Mouse (Mus musculus) heart, postnatal 14 days (tissue): ENCODE data around the gene Slc25a33. TPM values are rescaled to one million over a fixed set of nuclear protein-coding genes. Genes with fewer than 3 reads are reported as not detected.
A peak's percentile ranks its signal among the peaks of the same experiment; 100 is the strongest.
"Not testable (repeated sequence)": the region's sequence is repeated elsewhere in the genome, so short reads cannot be mapped to it uniquely, and the experiment has no call there.

ENCODE experiments used
- DNase-seq, 2 experiments: peaks; one replicate each; pipeline ENCODE4 v3.0.0; 2021 to 2022
- intact Hi-C: fragments of 180-260 bp; cut with DNase I; formaldehyde crosslinking; loops from one replicate; pipeline ENCODE4 v1.15.1; 2025
- long read RNA-seq, 2 experiments: library from polyadenylated mRNA; stranded (forward); transcript quantifications; one replicate each; pipeline ENCODE4 v2.0.0; 2021
- total RNA-seq, 2 experiments: library from RNA; stranded (reverse); gene quantifications; 2 replicates each; pipeline ENCODE4 v1.2.3; 2021

Slc25a33 gene
- total RNA-seq = 10 to 100 TPM; 16.2 to 24.2 TPM
- long read RNA-seq, experiment 1, transcript Slc25a33-201 (7 exons, 1,887 nt) = major isoform, 69 of 71 reads
- long read RNA-seq, experiment 1, partial matches to known transcripts = 0 of 71 reads
- long read RNA-seq, experiment 1, other reads (novel, unspliced or antisense) = 2 of 71 reads
- long read RNA-seq, experiment 2, transcript Slc25a33-201 (7 exons, 1,887 nt) = major isoform, 32 of 34 reads
- long read RNA-seq, experiment 2, partial matches to known transcripts = 1 of 34 reads
- long read RNA-seq, experiment 2, other reads (novel, unspliced or antisense) = 1 of 34 reads

GRCm38 (mm10) chr4:149774094-149774470 lies at the start of gene Slc25a33:
Gene Slc25a33 (minus strand): TSS chr4:149774277.
- peak; percentile 98 to 99 for DNase-seq
- intact Hi-C loops = no loop called here

- DNase-seq = no peak
- intact Hi-C loops = no loop called here
Observed at GRCm38 (mm10) chr4:149822586-149823196, 48.6 kb upstream of the Slc25a33 start.

GRCm38 (mm10) chr4:149822126-149822525 lies 48.0 kb upstream of the Slc25a33 start:
- peak; percentile 50 to 65 for DNase-seq

GRCm38 (mm10) chr4:149820569-149820968 lies 46.5 kb upstream of the Slc25a33 start:
- DNase-seq = peak; percentile 76 to 80
- intact Hi-C loops = no loop called here

More at GRCm38 (mm10) chr4:149822126-149822525, 48.0 kb upstream of the Slc25a33 start:
- intact Hi-C loops = no loop called here

- no peak for DNase-seq
- intact Hi-C loops = no loop called here
Observed at GRCm38 (mm10) chr4:149819195-149819594, 45.1 kb upstream of the Slc25a33 start.

GRCm38 (mm10) chr4:149816598-149816997 lies 42.5 kb upstream of the Slc25a33 start:
- intact Hi-C loops = no loop called here
- DNase-seq = no peak

GRCm38 (mm10) chr4:149815586-149815985 lies 41.5 kb upstream of the Slc25a33 start:
- no peak for DNase-seq
- intact Hi-C loops = no loop called here

- intact Hi-C loops = no loop called here
- DNase-seq = no peak
Observed at GRCm38 (mm10) chr4:149813409-149814184, 39.5 kb upstream of the Slc25a33 start.

- intact Hi-C loops, DNase-seq: not testable (repeated sequence)
Observed at GRCm38 (mm10) chr4:149810372-149810771, 36.3 kb upstream of the Slc25a33 start.

- no peak for DNase-seq
- intact Hi-C loops = loop anchor here (2.0 to 5.0 kb wide), 2 partner anchors 30 to 169 kb away; no protein-coding TSS in a partner anchor
Observed at GRCm38 (mm10) chr4:149808584-149809227, 34.6 kb upstream of the Slc25a33 start.

GRCm38 (mm10) chr4:149808060-149808567 lies 34.0 kb upstream of the Slc25a33 start:
- DNase-seq = no peak
- intact Hi-C loops = loop anchor here (2.0 to 5.0 kb wide), 2 partner anchors 31 to 169 kb away; no protein-coding TSS in a partner anchor

- intact Hi-C loops = loop anchor here (1.0 to 5.0 kb wide), 5 partner anchors 54 to 292 kb away; no protein-coding TSS in a partner anchor
- DNase-seq = peak; percentile 95 to 96
Observed at GRCm38 (mm10) chr4:149806699-149807381, 32.8 kb upstream of the Slc25a33 start.

GRCm38 (mm10) chr4:149802269-149802668 lies 28.2 kb upstream of the Slc25a33 start:
- intact Hi-C loops = no loop called here
- DNase-seq = no peak

- intact Hi-C loops = no loop called here
- no peak for DNase-seq
Observed at GRCm38 (mm10) chr4:149800576-149800975, 26.5 kb upstream of the Slc25a33 start.

GRCm38 (mm10) chr4:149800172-149800464 lies 26.0 kb upstream of the Slc25a33 start:
- intact Hi-C loops = no loop called here
- DNase-seq = no peak

GRCm38 (mm10) chr4:149799346-149800171 lies 25.5 kb upstream of the Slc25a33 start:
- no peak for DNase-seq
- intact Hi-C loops = no loop called here

GRCm38 (mm10) chr4:149798684-149799309 lies 24.7 kb upstream of the Slc25a33 start:
- no peak for DNase-seq
- intact Hi-C loops = no loop called here

GRCm38 (mm10) chr4:149798116-149798515 lies 24.0 kb upstream of the Slc25a33 start:
- intact Hi-C loops = no loop called here
- DNase-seq = no peak

GRCm38 (mm10) chr4:149797220-149797610 lies 23.1 kb upstream of the Slc25a33 start:
- intact Hi-C loops = no loop called here
- no peak for DNase-seq
